Mouse (Mus musculus) ZHBTc4 (cell line): Measurements from ENCODE around the gene Usp25.

ENCODE experiments used
- DNase-seq: peaks from one replicate; pipeline ENCODE4 v3.0.0-alpha.2; 2011; ENCODE audit warnings: low read depth, low spot score

Usp25 gene

GRCm38 (mm10) chr16:77013427-77014320, at the start of gene Usp25:
Gene Usp25 (plus strand): TSS chr16:77013706.
- DNase-seq: peak; percentile 92

- no peak for DNase-seq
These were observed 45.8 kb upstream of the Usp25 start for GRCm38 (mm10) chr16:76967593-76968275.

GRCm38 (mm10) chr16:76971211-76971610, 42.3 kb upstream of the Usp25 start:
- no peak for DNase-seq

- no peak for DNase-seq
These were observed 36.6 kb upstream of the Usp25 start for GRCm38 (mm10) chr16:76976787-76977430.

- no peak for DNase-seq
These were observed 29.8 kb upstream of the Usp25 start for GRCm38 (mm10) chr16:76983696-76984095.

GRCm38 (mm10) chr16:76987711-76988110, 25.8 kb upstream of the Usp25 start:
- DNase-seq: no peak

- no peak for DNase-seq
These were observed 9.6 kb upstream of the Usp25 start for GRCm38 (mm10) chr16:77003900-77004299.

GRCm38 (mm10) chr16:77009173-77009572, 4.3 kb upstream of the Usp25 start:
- DNase-seq: no peak

- DNase-seq: peak; percentile 8
These were observed 1.1 kb downstream of the Usp25 start for GRCm38 (mm10) chr16:77014321-77015211.

GRCm38 (mm10) chr16:77015380-77016346, 2.2 kb downstream of the Usp25 start:
- no peak for DNase-seq

- no peak for DNase-seq
These were observed 4.4 kb downstream of the Usp25 start for GRCm38 (mm10) chr16:77017931-77018330.

- no peak for DNase-seq
These were observed 6.7 kb downstream of the Usp25 start for GRCm38 (mm10) chr16:77020190-77020589.

- no peak for DNase-seq
These were observed 10.3 kb downstream of the Usp25 start for GRCm38 (mm10) chr16:77023627-77024379.

- no peak for DNase-seq
These were observed 12.6 kb downstream of the Usp25 start for GRCm38 (mm10) chr16:77026099-77026498.

- DNase-seq: no peak
These were observed 13.4 kb downstream of the Usp25 start for GRCm38 (mm10) chr16:77026933-77027332.

GRCm38 (mm10) chr16:77027976-77028686, 14.6 kb downstream of the Usp25 start:
- no peak for DNase-seq

- DNase-seq: peak; percentile 23
These were observed 15.3 kb downstream of the Usp25 start for GRCm38 (mm10) chr16:77028687-77029417.

- no peak for DNase-seq
These were observed 16.9 kb downstream of the Usp25 start for GRCm38 (mm10) chr16:77030435-77030834.
